Mouse (Mus musculus): ENCODE results near the gene Paics.
"Not testable (repeated sequence)": the region's sequence is repeated elsewhere in the genome, so short reads cannot be mapped to it uniquely, and the experiment has no call there.

Gene Paics

GRCm38 (mm10) chr5:76951106-76952027 is at the start of gene Paics, which contains the start of gene Ppat:
Gene Paics, plus strand, starts transcription at chr5:76951307.
Gene Ppat, minus strand, starts transcription at chr5:76951578.
- DNase-seq (ENCODE audit: extremely low read depth, insufficient read length, low spot score), result peak; percentile 98

- DNase-seq (ENCODE audit: extremely low read depth, insufficient read length, low spot score), result no peak
Measured at GRCm38 (mm10) chr5:76902131-76902530, 49.0 kb upstream of the Paics start.

- no peak for DNase-seq (ENCODE audit: extremely low read depth, insufficient read length, low spot score)
Measured at GRCm38 (mm10) chr5:76904713-76905404, 46.2 kb upstream of the Paics start.

GRCm38 (mm10) chr5:76905405-76906154 is 45.5 kb upstream of the Paics start, which contains the start of gene Aasdh:
Gene Aasdh, minus strand, starts transcription at chr5:76905514.
- DNase-seq (ENCODE audit: extremely low read depth, insufficient read length, low spot score), result peak; percentile 98

GRCm38 (mm10) chr5:76906155-76906499 is 45.0 kb upstream of the Paics start:
- no peak for DNase-seq (ENCODE audit: extremely low read depth, insufficient read length, low spot score)

GRCm38 (mm10) chr5:76910807-76911206 is 40.3 kb upstream of the Paics start:
- DNase-seq (ENCODE audit: extremely low read depth, insufficient read length, low spot score), result no peak

GRCm38 (mm10) chr5:76912522-76912921 is 38.6 kb upstream of the Paics start:
- DNase-seq (ENCODE audit: extremely low read depth, insufficient read length, low spot score), result not testable (repeated sequence)

- DNase-seq (ENCODE audit: extremely low read depth, insufficient read length, low spot score), result peak; percentile 27
Measured at GRCm38 (mm10) chr5:76922833-76923232, 28.3 kb upstream of the Paics start.

GRCm38 (mm10) chr5:76923428-76923827 is 27.7 kb upstream of the Paics start:
- peak; percentile 66 for DNase-seq (ENCODE audit: extremely low read depth, insufficient read length, low spot score)

- DNase-seq (ENCODE audit: extremely low read depth, insufficient read length, low spot score), result no peak
Measured at GRCm38 (mm10) chr5:76924296-76924695, 26.8 kb upstream of the Paics start.

GRCm38 (mm10) chr5:76928124-76928832 is 22.8 kb upstream of the Paics start:
- DNase-seq (ENCODE audit: extremely low read depth, insufficient read length, low spot score), result no peak

GRCm38 (mm10) chr5:76929180-76929877 is 21.8 kb upstream of the Paics start:
- no peak for DNase-seq (ENCODE audit: extremely low read depth, insufficient read length, low spot score)

- no peak for DNase-seq (ENCODE audit: extremely low read depth, insufficient read length, low spot score)
Measured at GRCm38 (mm10) chr5:76939717-76940116, 11.4 kb upstream of the Paics start.

GRCm38 (mm10) chr5:76941975-76942374 is 9.1 kb upstream of the Paics start:
- no peak for DNase-seq (ENCODE audit: extremely low read depth, insufficient read length, low spot score)

GRCm38 (mm10) chr5:76942505-76942904 is 8.6 kb upstream of the Paics start:
- DNase-seq (ENCODE audit: extremely low read depth, insufficient read length, low spot score), result no peak

GRCm38 (mm10) chr5:76944965-76945677 is 6.0 kb upstream of the Paics start:
- DNase-seq (ENCODE audit: extremely low read depth, insufficient read length, low spot score), result no peak

- no peak for DNase-seq (ENCODE audit: extremely low read depth, insufficient read length, low spot score)
Measured at GRCm38 (mm10) chr5:76945678-76946033, 5.5 kb upstream of the Paics start.

- DNase-seq (ENCODE audit: extremely low read depth, insufficient read length, low spot score), result no peak
Measured at GRCm38 (mm10) chr5:76947142-76947541, 4.0 kb upstream of the Paics start.

GRCm38 (mm10) chr5:76947758-76948157 is 3.3 kb upstream of the Paics start:
- DNase-seq (ENCODE audit: extremely low read depth, insufficient read length, low spot score), result no peak
